Mouse (Mus musculus): ENCODE measurements around the gene Klk11.

Gene Klk11

GRCm38 (mm10) chr7:43797333-43797769, 22.9 kb downstream of the Klk11 start, which contains the start of gene Klk8:
TSS of gene Klk8 (plus strand) at chr7:43797577.
- DNase-seq: no peak

- DNase-seq: no peak
Measured at GRCm38 (mm10) chr7:43797844-43798462, 23.5 kb downstream of the Klk11 start.

DNA sequence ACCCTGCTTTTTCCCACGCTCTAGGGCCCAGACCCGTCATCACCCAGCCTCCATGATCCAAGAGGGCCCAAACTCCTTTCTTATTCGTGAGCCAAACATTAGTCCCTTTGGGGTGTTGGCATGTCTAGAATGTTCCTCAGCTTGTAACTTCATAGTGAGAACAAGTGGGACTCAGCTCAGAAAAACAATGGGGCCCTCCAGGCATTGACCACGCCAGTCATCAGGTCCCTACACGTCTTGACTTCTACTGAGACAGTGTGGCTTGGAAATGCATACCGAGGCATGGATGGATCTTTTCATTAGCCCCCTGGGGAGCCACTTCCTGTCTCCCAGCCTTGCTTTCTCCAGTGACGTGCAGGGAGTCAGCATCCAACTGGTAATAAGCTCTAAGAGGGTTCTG, 25.5 kb downstream of the Klk11 start:
- DNase-seq: no peak

GRCm38 (mm10) chr7:43810994-43811393, 36.6 kb downstream of the Klk11 start, which contains the start of gene Klk7:
TSS of gene Klk7 (plus strand) at chr7:43811294.
- no peak for DNase-seq

DNA sequence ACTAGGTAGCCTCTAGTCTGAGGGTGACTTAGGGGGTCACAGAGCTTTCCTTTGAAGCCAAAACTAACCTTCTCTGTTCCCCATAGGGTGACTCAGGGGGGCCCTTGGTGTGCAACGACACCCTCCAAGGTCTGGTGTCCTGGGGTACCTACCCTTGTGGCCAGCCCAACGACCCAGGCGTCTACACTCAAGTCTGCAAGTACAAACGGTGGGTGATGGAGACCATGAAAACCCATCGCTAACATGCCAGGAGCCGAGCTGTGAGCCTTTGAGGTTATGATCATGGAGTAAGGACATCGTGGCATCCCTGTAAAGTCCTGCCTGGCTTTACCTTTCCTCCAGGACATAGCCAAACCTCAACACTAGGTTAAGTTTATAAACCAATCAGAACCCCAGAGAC, 40.8 kb downstream of the Klk11 start:
- DNase-seq: no peak

- DNase-seq: no peak
Measured at GRCm38 (mm10) chr7:43816746-43817145, 42.3 kb downstream of the Klk11 start.

- no peak for DNase-seq
Measured at GRCm38 (mm10) chr7:43821581-43821980, 47.2 kb downstream of the Klk11 start.

- no peak for DNase-seq
Measured at GRCm38 (mm10) chr7:43824199-43824598, 49.8 kb downstream of the Klk11 start, which contains the start of gene Klk6. TSS of gene Klk6 (plus strand) at chr7:43824499.

- no peak for DNase-seq
Measured at GRCm38 (mm10) chr7:43826056-43826455, 51.7 kb downstream of the Klk11 start.

DNA sequence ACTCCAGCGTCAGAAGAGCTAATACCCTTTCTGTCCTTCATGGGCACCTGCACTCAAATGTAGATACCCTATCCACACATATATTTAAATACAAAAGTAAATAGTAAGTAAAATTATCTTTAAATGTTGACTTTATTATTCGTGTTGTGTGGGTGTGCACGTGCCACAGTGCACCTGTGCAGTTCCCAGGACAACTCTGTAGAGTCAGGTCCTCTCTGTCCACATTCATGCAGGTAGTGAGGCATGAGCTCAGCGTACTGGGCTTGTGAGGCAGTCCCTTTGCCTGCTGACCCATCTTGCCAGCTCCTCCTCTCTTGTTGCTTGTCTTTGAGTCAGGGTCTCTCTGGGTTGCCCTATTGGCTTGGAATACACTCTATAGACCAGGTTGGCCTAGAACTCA, 53.3 kb downstream of the Klk11 start:
- DNase-seq: no peak

Data from kidney, adult 8-10 months (tissue).